Mouse (Mus musculus): ENCODE results near the gene Ache. TPM values are rescaled to one million over a fixed set of nuclear protein-coding genes. Genes with fewer than 3 reads are reported as not detected.

Gene Ache
- total and polyA plus RNA-seq, 3 experiments: 7.0 to 16.8 TPM; not detected in 1

GRCm38 (mm10) chr5:137295712-137296111, 8.4 kb downstream of the Ache start:
- Histone ChIP-seq H3K4me3 (ENCODE audit: control insufficient read depth in 1 of 2, insufficient read depth in 1 of 2, low read depth in 2 of 2, low read length in 2 of 2) (no peak overlapping the region), H3K4me1 (ENCODE audit: control insufficient read depth in 1 of 2, insufficient read depth in 2 of 2, low read length in 2 of 2) (peaks cover 8 to 31% of the 10 kb centered on the region in 2 experiments), H3K36me3 (ENCODE audit: control insufficient read depth in 1 of 2, insufficient read depth in 2 of 2, low read length in 2 of 2) (peaks cover 24 to 33% of the 10 kb centered on the region in 2 experiments), H3K9me3 (replicated peaks; ENCODE audit: insufficient read depth, low read length) (no peaks in the 10 kb centered on the region), H3K27ac (ENCODE audit: control insufficient read depth, low read depth, low read length) (no peak overlapping the region), H3K9ac (ENCODE audit: control insufficient read depth, low read depth, low read length, poor library complexity, severe bottlenecking) (no peak overlapping the region), H3K27me3 (ENCODE audit: control insufficient read depth in 1 of 2, insufficient read depth in 2 of 2, low read length in 2 of 2) (no peaks in the 10 kb centered on the region), H3K79me2 (ENCODE audit: control insufficient read depth, insufficient read depth, low read length, poor library complexity) (peaks cover 6% of the 10 kb centered on the region)
- no peak for TF ChIP-seq GABPA (IDR thresholded peaks at IDR 0.05; ENCODE audit: low read depth, low read length)
- TF ChIP-seq TAL1 (IDR thresholded peaks at IDR 0.05; ENCODE audit: low read length): no peak
- TF ChIP-seq TCF12 (IDR thresholded peaks at IDR 0.05; ENCODE audit: low read depth, low read length): no peak
- TF ChIP-seq RAD21 (IDR thresholded peaks at IDR 0.05; ENCODE audit: low read depth, low read length): no peak
- TF ChIP-seq JUND (IDR thresholded peaks at IDR 0.05; ENCODE audit: low read depth, low read length): no peak
- no peak for TF ChIP-seq ZC3H11A (IDR thresholded peaks at IDR 0.05; ENCODE audit: low read depth, low read length)
- no peak for TF ChIP-seq CHD1 (IDR thresholded peaks at IDR 0.05; ENCODE audit: low read depth, low read length)
- no peak for TF ChIP-seq EP300 (IDR thresholded peaks at IDR 0.05; ENCODE audit: low read depth in 1 of 2, low read length in 2 of 2)
- no peak for TF ChIP-seq KAT2A (conservative IDR thresholded peaks at IDR 0.05; ENCODE audit: low read depth, low read length)
- TF ChIP-seq MEF2A (IDR thresholded peaks at IDR 0.05; ENCODE audit: extremely low read depth, insufficient replicate concordance, low read depth, low read length, poor library complexity, severe bottlenecking): no peak
- TF ChIP-seq E2F4 (IDR thresholded peaks at IDR 0.05; ENCODE audit: borderline replicate concordance, low read depth, low read length): no peak
- no peak for TF ChIP-seq MAX (IDR thresholded peaks at IDR 0.05; ENCODE audit: low read length)
- TF ChIP-seq UBTF (IDR thresholded peaks at IDR 0.05; ENCODE audit: borderline replicate concordance, insufficient read depth, low read depth, low read length): no peak
- no peak for TF ChIP-seq GATA1 (IDR thresholded peaks at IDR 0.05; ENCODE audit: low read depth, low read length)
- TF ChIP-seq CTCF (IDR thresholded peaks at IDR 0.05 in 2 of 3, conservative IDR thresholded peaks at IDR 0.05 in 1 of 3; ENCODE audit: control insufficient read depth in 1 of 3, insufficient read depth in 1 of 3, low read depth in 2 of 3, low read length in 3 of 3, poor library complexity in 1 of 3, severe bottlenecking in 1 of 3): no peak
- TF ChIP-seq ELF1 (IDR thresholded peaks at IDR 0.05; ENCODE audit: low read depth, low read length): no peak
- TF ChIP-seq SIN3A (IDR thresholded peaks at IDR 0.05; ENCODE audit: low read length): no peak
- TF ChIP-seq MYB (IDR thresholded peaks at IDR 0.05; ENCODE audit: low read depth, low read length): no peak
- no peak for DNase-seq (ENCODE audit: low read depth, low spot score)

DNA sequence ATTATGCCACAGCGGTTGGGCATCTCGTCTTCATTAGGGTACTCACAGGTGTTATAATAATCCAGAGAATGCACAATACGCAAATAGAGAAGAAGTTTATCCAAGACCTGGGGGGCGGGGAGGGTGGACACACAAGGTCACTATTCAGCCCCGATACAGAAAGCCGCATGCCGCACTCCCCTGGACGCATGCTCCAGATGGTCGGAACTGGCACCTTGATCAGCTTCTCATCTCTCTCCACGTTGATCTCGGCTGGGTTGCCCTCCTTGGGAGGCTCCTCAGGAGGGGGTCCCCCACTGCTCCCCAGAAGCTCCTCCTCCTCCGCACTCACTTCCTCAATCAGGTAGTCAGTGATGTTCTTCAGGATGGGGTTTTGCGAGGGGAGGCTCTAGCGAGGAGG, 9.8 kb downstream of the Ache start:
- Histone ChIP-seq H3K36me3 (ENCODE audit: control insufficient read depth in 1 of 2, insufficient read depth in 2 of 2, low read length in 2 of 2) (peaks cover 28 to 34% of the 10 kb centered on the region in 2 experiments), H3K79me2 (ENCODE audit: control insufficient read depth, insufficient read depth, low read length, poor library complexity) (peaks cover 8% of the 10 kb centered on the region), H3K27me3 (ENCODE audit: control insufficient read depth in 1 of 2, insufficient read depth in 2 of 2, low read length in 2 of 2) (no peaks in the 10 kb centered on the region), H3K4me1 (ENCODE audit: control insufficient read depth in 1 of 2, insufficient read depth in 2 of 2, low read length in 2 of 2) (peaks cover 8 to 24% of the 10 kb centered on the region in 2 experiments), H3K9me3 (replicated peaks; ENCODE audit: insufficient read depth, low read length) (no peaks in the 10 kb centered on the region), H3K9ac (ENCODE audit: control insufficient read depth, low read depth, low read length, poor library complexity, severe bottlenecking) (no peak overlapping the region), H3K4me3 (ENCODE audit: control insufficient read depth in 1 of 2, insufficient read depth in 1 of 2, low read depth in 2 of 2, low read length in 2 of 2) (no peak overlapping the region), H3K27ac (ENCODE audit: control insufficient read depth, low read depth, low read length) (no peak overlapping the region)
- no peak for DNase-seq (ENCODE audit: low read depth, low spot score)
- TF ChIP-seq MXI1 (IDR thresholded peaks at IDR 0.05; ENCODE audit: low read depth, low read length): no peak
- no peak for TF ChIP-seq KAT2A (conservative IDR thresholded peaks at IDR 0.05; ENCODE audit: low read depth, low read length)
- no peak for TF ChIP-seq TAL1 (IDR thresholded peaks at IDR 0.05; ENCODE audit: low read length)
- no peak for TF ChIP-seq POLR2A (IDR thresholded peaks at IDR 0.05; ENCODE audit: control insufficient read depth in 1 of 2, insufficient read depth in 1 of 2, low read depth in 1 of 2, low read length in 2 of 2, poor library complexity in 1 of 2)
- no peak for TF ChIP-seq TBP (IDR thresholded peaks at IDR 0.05; ENCODE audit: low read depth, low read length)
- TF ChIP-seq CTCF (IDR thresholded peaks at IDR 0.05 in 2 of 3, conservative IDR thresholded peaks at IDR 0.05 in 1 of 3; ENCODE audit: control insufficient read depth in 1 of 3, insufficient read depth in 1 of 3, low read depth in 2 of 3, low read length in 3 of 3, poor library complexity in 1 of 3, severe bottlenecking in 1 of 3): no peak
- TF ChIP-seq NELFE (IDR thresholded peaks at IDR 0.05; ENCODE audit: low read depth, low read length): no peak
- TF ChIP-seq POLR2AphosphoS2 (IDR thresholded peaks at IDR 0.05; ENCODE audit: low read length): no peak; the same call in 1 of the 2 replicates
- no peak for TF ChIP-seq ZKSCAN1 (IDR thresholded peaks at IDR 0.05; ENCODE audit: low read depth, low read length)
- TF ChIP-seq MYB (IDR thresholded peaks at IDR 0.05; ENCODE audit: low read depth, low read length): no peak
- TF ChIP-seq HCFC1 (IDR thresholded peaks at IDR 0.05; ENCODE audit: low read depth, low read length): no peak
- no peak for TF ChIP-seq JUND (IDR thresholded peaks at IDR 0.05; ENCODE audit: low read depth, low read length)
- no peak for TF ChIP-seq MAX (IDR thresholded peaks at IDR 0.05; ENCODE audit: low read length)
- TF ChIP-seq EP300 (IDR thresholded peaks at IDR 0.05; ENCODE audit: low read depth in 1 of 2, low read length in 2 of 2): no peak

All from MEL (cell line).